Mouse (Mus musculus) thymus, adult 2 months (tissue): ENCODE data around the gene Trmt1l. TPM values are rescaled to one million over a fixed set of nuclear protein-coding genes. Genes with fewer than 3 reads are reported as not detected.

ENCODE experiments used
- DNase-seq: peaks from one replicate; pipeline ENCODE4 v3.0.0; 2021
- H3K27ac ChIP-seq: fragments of 200-500 bp; 2 replicates; pipeline ENCODE4 v1.5.1; 2012; ENCODE audit warnings: low read length, control low read depth; ENCODE audit not compliant: control insufficient read depth, insufficient read depth
- H3K27me3 ChIP-seq: fragments of 200-500 bp; 2 replicates; pipeline ENCODE4 v1.6.1; 2012; ENCODE audit warnings: mild to moderate bottlenecking, low read length, moderate library complexity, mixed read lengths; ENCODE audit not compliant: control insufficient read depth, insufficient read depth
- H3K36me3 ChIP-seq: fragments of 200-500 bp; 2 replicates; pipeline ENCODE4 v1.6.1; 2012; ENCODE audit warnings: mild to moderate bottlenecking, low read length, moderate library complexity; ENCODE audit not compliant: control insufficient read depth, insufficient read depth
- H3K4me1 ChIP-seq: fragments of 200-500 bp; replicated peaks from 2 replicates; pipeline ENCODE4 v1.6.1; 2012; ENCODE audit warnings: low read length; ENCODE audit not compliant: control insufficient read depth, insufficient read depth
- H3K4me3 ChIP-seq: fragments of 200-500 bp; 2 replicates; pipeline ENCODE4 v1.5.1; 2012; ENCODE audit warnings: mild to moderate bottlenecking, low read length, control low read depth, moderate library complexity; ENCODE audit not compliant: control insufficient read depth, insufficient read depth
- CTCF ChIP-seq: fragments of 200-500 bp; IDR thresholded peaks from 2 replicates; pipeline ENCODE4 v1.5.1; 2012; ENCODE audit warnings: mild to moderate bottlenecking, control low read depth, low read length, moderate library complexity, borderline replicate concordance; ENCODE audit not compliant: control insufficient read depth, poor library complexity, insufficient read depth; ENCODE audit errors: extremely low read depth
- POLR2A ChIP-seq: fragments of 200-500 bp; IDR thresholded peaks from 2 replicates; pipeline ENCODE4 v1.6.1; 2012; ENCODE audit warnings: mild to moderate bottlenecking, low read length, control low read depth, moderate library complexity; ENCODE audit not compliant: control insufficient read depth, poor library complexity, insufficient read depth; ENCODE audit errors: extremely low read depth
- WGBS: fragments of 180-500 bp; shearing (Covaris S2); methylation state at CpG from one replicate; pipeline ENCODE4 v1.1.7; 2018; 5-methylcytosine and 5-hydroxymethylcytosine counted together
- polyA plus RNA-seq: library from polyadenylated mRNA; depleted of rRNA; stranded (reverse); fragments of >200 nt; gene quantifications from 2 replicates; pipeline ENCODE4 v1.2.3, GENCODE M21; 2012; rRNA removed

Trmt1l gene
- 21.8 and 22.9 TPM in 2 replicates for polyA plus RNA-seq

- no peaks in the 10 kb centered on the region for H3K36me3 ChIP-seq
- no peaks in the 10 kb centered on the region for H3K27me3 ChIP-seq
- no peaks in the 10 kb centered on the region for H3K4me1 ChIP-seq
- TF ChIP-seq POLR2A (peak; percentile 89), CTCF (peak; percentile 41; the same call in 1 of the 2 replicates)
- under 1% methylated on average over 74 of the region's 74 CpGs for WGBS
- peak within 1 kb of the TSS; percentile 86 for H3K4me3 ChIP-seq
- H3K27ac ChIP-seq = peak within 1 kb of the TSS; percentile 61
- DNase-seq = peak; percentile 95
Observed at GRCm38 (mm10) chr1:151428263-151429221, at the start of gene Trmt1l, which contains the start of gene Swt1. TSS of gene Trmt1l (plus strand) at chr1:151428542. TSS of gene Swt1 (minus strand) at chr1:151428455.

GRCm38 (mm10) chr1:151390029-151390428 is 38.3 kb upstream of the Trmt1l start:
- DNase-seq = no peak
- H3K4me3 ChIP-seq = no peak overlapping the region
- TF ChIP-seq POLR2A = no peak
- TF ChIP-seq CTCF = no peak
- H3K36me3 ChIP-seq = peaks cover 34% of the 10 kb centered on the region
- WGBS = 98% methylated on average over 1 of the region's 1 CpGs
- no peaks in the 10 kb centered on the region for H3K4me1 ChIP-seq
- no peak overlapping the region for H3K27ac ChIP-seq
- no peaks in the 10 kb centered on the region for H3K27me3 ChIP-seq

- H3K4me1 ChIP-seq = no peaks in the 10 kb centered on the region
- no peaks in the 10 kb centered on the region for H3K27me3 ChIP-seq
- no peak for TF ChIP-seq CTCF
- TF ChIP-seq POLR2A = no peak
- H3K27ac ChIP-seq = no peak overlapping the region
- WGBS = 97% methylated on average over 3 of the region's 3 CpGs
- H3K4me3 ChIP-seq = no peak overlapping the region
- DNase-seq = no peak
- peaks cover 9% of the 10 kb centered on the region for H3K36me3 ChIP-seq
Observed at GRCm38 (mm10) chr1:151409827-151410226, 18.5 kb upstream of the Trmt1l start.

DNA sequence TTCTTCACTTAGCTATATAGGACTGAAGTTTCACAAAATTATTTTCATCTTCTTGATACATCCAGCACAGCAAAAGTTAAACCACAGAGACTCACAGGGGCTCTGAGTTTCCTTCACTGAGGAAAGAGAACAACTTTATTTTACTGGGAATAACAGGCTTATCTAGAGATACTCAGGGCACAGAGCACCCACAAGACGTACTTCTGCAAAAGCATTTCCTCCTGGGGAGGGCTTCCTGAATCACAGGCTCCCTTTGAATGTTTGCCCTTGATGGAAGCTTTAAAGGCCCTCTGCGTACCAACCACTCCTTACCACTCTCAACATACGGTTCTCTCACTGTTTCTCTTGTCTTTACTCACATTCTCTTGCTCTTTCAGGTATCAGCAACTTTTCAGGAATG is 6.2 kb upstream of the Trmt1l start:
- TF ChIP-seq POLR2A = no peak
- no peak overlapping the region for H3K27ac ChIP-seq
- H3K4me3 ChIP-seq = no peak overlapping the region
- 24% methylated on average over 3 of the region's 3 CpGs for WGBS
- no peaks in the 10 kb centered on the region for H3K4me1 ChIP-seq
- no peak for DNase-seq
- H3K36me3 ChIP-seq = peaks cover 13% of the 10 kb centered on the region
- H3K27me3 ChIP-seq = no peaks in the 10 kb centered on the region

- WGBS = 55% methylated on average over 7 of the region's 7 CpGs
- no peak for DNase-seq
- Histone ChIP-seq H3K4me3 (no peak overlapping the region), H3K27me3 (no peaks in the 10 kb centered on the region), H3K4me1 (no peaks in the 10 kb centered on the region), H3K27ac (no peak overlapping the region), H3K36me3 (no peaks in the 10 kb centered on the region)
- TF ChIP-seq CTCF (no peak), POLR2A (no peak)
Observed at GRCm38 (mm10) chr1:151426947-151427600, 1.3 kb upstream of the Trmt1l start.

- no peaks in the 10 kb centered on the region for H3K4me1 ChIP-seq
- H3K27ac ChIP-seq = no peak overlapping the region
- DNase-seq = no peak
- WGBS = 0% methylated on average over 26 of the region's 26 CpGs
- H3K27me3 ChIP-seq = no peaks in the 10 kb centered on the region
- H3K36me3 ChIP-seq = no peaks in the 10 kb centered on the region
- peak overlapping the region; percentile 86 for H3K4me3 ChIP-seq
- TF ChIP-seq POLR2A (no peak), CTCF (no peak)
Observed at GRCm38 (mm10) chr1:151427888-151428262, 467 bp upstream of the Trmt1l start.
